Mouse (Mus musculus) hindbrain, embryonic 10.5 days (tissue): ENCODE data around the gene Hs2st1. TPM values are rescaled to one million over a fixed set of nuclear protein-coding genes. Genes with fewer than 3 reads are reported as not detected.

Source experiments
- DNase-seq: peaks from one replicate; pipeline ENCODE4 v3.0.0-alpha.2; 2017; ENCODE audit warnings: low spot score
- H3K27ac ChIP-seq: fragments of 300-500 bp; sonication (generic); 2 replicates; pipeline ENCODE4 v1.5.1; 2016; ENCODE audit warnings: mild to moderate bottlenecking, moderate library complexity
- H3K27me3 ChIP-seq: fragments of 300-500 bp; sonication (generic); 2 replicates; pipeline ENCODE4 v1.6.1; 2016; ENCODE audit warnings: mild to moderate bottlenecking; ENCODE audit not compliant: poor library complexity, insufficient read depth, severe bottlenecking
- H3K36me3 ChIP-seq: fragments of 300-500 bp; sonication (generic); 2 replicates; pipeline ENCODE4 v1.6.1; 2016; ENCODE audit warnings: mild to moderate bottlenecking, moderate library complexity
- H3K4me1 ChIP-seq: fragments of 300-500 bp; sonication (generic); replicated peaks from 2 replicates; pipeline ENCODE4 v1.6.1; 2016; ENCODE audit warnings: mild to moderate bottlenecking
- H3K4me3 ChIP-seq: fragments of 300-500 bp; sonication (generic); 2 replicates; pipeline ENCODE4 v1.5.1; 2016; ENCODE audit warnings: mild to moderate bottlenecking, moderate library complexity
- H3K9me3 ChIP-seq: fragments of 300-500 bp; sonication (generic); 2 replicates; pipeline ENCODE4 v1.6.1; 2016; ENCODE audit warnings: mild to moderate bottlenecking, moderate library complexity
- WGBS: fragments of 180-500 bp; shearing (Covaris S2); methylation state at CpG from one replicate; pipeline ENCODE4 v1.1.7; 2016; 5-methylcytosine and 5-hydroxymethylcytosine counted together
- polyA plus RNA-seq: library from polyadenylated mRNA; unstranded; fragments of >200 nt; fragmentation: Nextera tagmentation; extraction: Ambion mirVana; gene quantifications from 2 replicates; pipeline ENCODE4 v1.2.1, GENCODE M21; 2016

Gene Hs2st1
- polyA plus RNA-seq, 1 experiment from 2014 or later = 12.6 TPM

DNA sequence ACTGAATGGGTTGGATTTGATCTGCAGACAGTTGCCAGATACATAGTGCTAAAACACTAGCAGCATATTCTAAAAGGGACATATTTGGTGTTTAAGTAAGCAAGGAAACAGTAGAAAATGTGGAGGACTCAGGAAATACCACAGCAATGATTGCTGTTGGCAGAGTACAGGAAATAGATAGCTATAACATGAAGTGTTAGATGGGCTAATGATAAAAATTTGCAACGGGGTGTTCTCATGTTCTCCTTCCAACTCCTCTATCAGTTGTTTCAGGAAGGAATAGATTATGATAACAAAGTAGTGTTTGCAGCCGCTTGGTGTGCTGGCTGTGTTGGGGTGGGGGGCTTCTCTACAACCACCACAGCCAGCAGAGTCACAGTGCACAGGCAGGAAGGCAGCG is 11.9 kb upstream of the Hs2st1 start:
- no peak overlapping the region for H3K4me3 ChIP-seq
- DNase-seq = no peak
- no peak overlapping the region for H3K27ac ChIP-seq
- H3K9me3 ChIP-seq = no peaks in the 10 kb centered on the region
- H3K36me3 ChIP-seq = peaks cover 83% of the 10 kb centered on the region
- H3K4me1 ChIP-seq = no peaks in the 10 kb centered on the region
- 89% methylated on average over 3 of the region's 3 CpGs for WGBS
- H3K27me3 ChIP-seq = no peaks in the 10 kb centered on the region

DNA sequence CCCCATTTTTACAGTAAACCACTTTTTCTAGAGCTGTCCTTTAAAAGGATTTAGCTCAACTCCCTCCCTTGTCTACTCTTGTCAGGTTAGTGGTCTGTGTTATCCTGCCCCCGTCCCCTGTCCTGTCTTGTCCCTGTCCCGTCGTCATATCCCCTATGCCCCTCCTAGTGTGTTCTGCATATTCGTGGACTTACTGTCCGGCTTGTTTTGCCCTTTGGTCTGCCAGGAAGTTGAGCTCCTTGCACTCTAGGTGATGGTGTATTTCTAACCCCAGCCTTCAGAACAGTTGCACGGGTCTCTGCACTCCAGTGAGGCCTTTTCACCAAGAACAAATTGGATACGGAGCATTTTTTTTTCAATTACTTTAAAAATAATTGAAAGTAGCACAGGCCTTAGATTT is 10.3 kb upstream of the Hs2st1 start:
- Histone ChIP-seq H3K27ac (no peak overlapping the region), H3K4me1 (no peaks in the 10 kb centered on the region), H3K27me3 (no peaks in the 10 kb centered on the region), H3K4me3 (no peak overlapping the region), H3K9me3 (no peaks in the 10 kb centered on the region), H3K36me3 (peaks cover 80% of the 10 kb centered on the region)
- WGBS = 89% methylated on average over 7 of the region's 7 CpGs
- no peak for DNase-seq

DNA sequence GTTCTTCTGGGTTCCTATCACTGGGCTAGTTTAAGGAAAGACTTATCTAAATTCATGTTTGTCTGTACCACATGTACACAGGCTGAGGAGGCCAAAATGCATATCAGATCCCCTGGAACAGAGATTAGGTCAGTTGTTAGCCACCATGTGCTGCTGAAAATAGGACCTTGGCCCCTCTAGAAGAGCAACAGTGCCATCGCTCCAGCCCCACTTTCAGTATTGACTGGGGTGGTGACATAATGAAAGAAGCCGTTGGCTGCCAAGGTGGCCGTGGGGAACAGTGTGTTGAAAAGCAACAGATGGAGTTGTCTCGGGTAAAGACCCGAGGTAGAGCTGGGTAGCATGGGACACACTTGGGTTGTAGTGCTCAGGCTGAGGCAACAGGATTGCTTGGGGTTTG is 9.8 kb upstream of the Hs2st1 start:
- Histone ChIP-seq H3K27ac (no peak overlapping the region), H3K4me1 (no peaks in the 10 kb centered on the region), H3K27me3 (no peaks in the 10 kb centered on the region), H3K36me3 (peaks cover 81% of the 10 kb centered on the region), H3K9me3 (no peaks in the 10 kb centered on the region), H3K4me3 (no peak overlapping the region)
- no peak for DNase-seq
- WGBS = 89% methylated on average over 5 of the region's 5 CpGs

DNA sequence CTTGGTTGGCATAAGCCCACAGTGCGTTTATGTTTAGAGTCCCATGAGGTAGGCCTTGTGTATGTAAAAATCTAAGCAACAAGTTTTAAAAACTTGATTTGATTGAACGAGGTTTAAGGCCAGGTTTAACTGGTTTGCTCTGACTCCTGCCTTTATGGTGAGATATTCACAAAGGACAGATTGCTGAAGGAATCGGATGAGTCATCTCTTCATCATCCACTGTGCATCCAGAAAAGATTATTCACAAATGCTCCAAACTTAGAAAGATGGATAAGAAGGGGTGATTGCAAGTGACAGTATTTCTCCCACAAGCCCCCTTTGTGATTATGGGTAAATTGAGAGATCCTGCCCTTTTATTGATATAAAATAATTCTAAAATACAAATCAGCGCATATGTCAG is 8.9 kb upstream of the Hs2st1 start:
- no peak for DNase-seq
- Histone ChIP-seq H3K27me3 (no peaks in the 10 kb centered on the region), H3K4me1 (no peaks in the 10 kb centered on the region), H3K36me3 (peaks cover 85% of the 10 kb centered on the region), H3K4me3 (no peak overlapping the region), H3K27ac (no peak overlapping the region), H3K9me3 (no peaks in the 10 kb centered on the region)
- WGBS = 95% methylated on average over 4 of the region's 4 CpGs

DNA sequence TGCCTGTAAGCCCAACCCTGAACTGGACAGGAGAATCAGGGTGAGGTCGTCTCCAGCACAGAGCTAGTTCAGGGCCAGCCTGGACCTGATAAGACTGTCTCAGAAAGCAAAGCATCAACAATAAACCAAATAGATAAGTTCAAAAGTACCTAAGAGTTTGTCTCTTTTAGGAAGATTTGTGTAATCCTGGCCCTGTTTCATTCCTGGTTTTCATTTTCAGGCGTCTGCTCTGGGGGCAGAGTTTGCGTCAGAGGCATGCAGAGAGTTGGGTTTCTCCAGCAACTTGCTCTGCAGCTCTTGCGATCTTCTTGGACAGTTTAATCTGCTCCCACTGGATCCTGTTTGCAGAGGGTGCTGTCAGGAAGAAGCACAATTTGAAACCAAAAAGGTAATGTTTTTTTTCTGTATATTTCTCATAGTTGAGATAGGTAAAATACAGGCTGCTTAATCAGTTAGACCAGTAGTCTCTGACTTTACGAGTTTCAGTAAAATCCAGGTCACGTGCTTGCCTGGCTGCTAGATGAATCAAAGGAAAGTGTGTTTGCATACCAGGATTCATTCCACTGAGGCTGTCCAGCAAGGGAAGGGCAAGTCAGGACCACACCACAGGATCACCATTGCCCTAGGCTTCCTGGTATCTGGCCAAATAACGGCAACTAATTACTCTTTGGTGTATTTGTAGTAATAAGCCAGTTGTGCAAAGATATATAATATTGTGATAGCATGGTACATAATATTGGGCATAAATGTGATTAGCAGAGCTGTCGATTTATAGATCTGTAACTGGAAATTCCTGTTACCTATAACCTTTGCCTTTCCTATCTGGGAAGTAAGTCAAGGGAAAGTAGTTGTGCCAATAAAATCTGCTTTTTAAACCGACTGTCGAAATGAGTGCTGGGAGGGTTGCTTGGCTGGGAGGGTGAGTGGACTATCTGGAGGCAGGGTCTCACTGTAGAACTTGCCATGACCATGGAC is 7.7 kb upstream of the Hs2st1 start:
- no peak overlapping the region for H3K27ac ChIP-seq
- H3K4me3 ChIP-seq = no peak overlapping the region
- no peaks in the 10 kb centered on the region for H3K4me1 ChIP-seq
- H3K27me3 ChIP-seq = no peaks in the 10 kb centered on the region
- no peak for DNase-seq
- WGBS = 92% methylated on average over 10 of the region's 10 CpGs
- no peaks in the 10 kb centered on the region for H3K9me3 ChIP-seq
- H3K36me3 ChIP-seq = peaks cover 88% of the 10 kb centered on the region

DNA sequence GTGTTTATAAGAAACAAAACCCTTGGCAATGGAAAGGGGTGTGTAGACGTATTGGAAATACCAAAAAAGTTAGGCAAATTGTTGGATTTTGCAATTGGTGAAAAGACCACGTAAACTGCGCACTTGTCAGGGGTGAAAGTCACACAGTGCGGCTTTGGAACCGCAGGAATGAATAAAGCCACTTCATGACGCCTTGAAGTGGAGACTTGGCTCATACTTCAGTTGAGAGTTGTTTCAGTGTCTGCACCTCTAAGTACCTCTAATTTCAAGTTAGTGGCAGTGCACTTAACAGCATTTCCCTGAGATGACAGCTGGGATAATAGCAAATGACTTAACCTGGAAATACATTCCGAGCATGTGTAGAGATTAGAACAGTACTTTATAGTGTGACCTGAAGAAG is 4.3 kb upstream of the Hs2st1 start:
- Histone ChIP-seq H3K9me3 (no peaks in the 10 kb centered on the region), H3K36me3 (peaks cover 56% of the 10 kb centered on the region), H3K27ac (no peak overlapping the region), H3K4me3 (no peak overlapping the region), H3K4me1 (peaks cover 17% of the 10 kb centered on the region), H3K27me3 (no peaks in the 10 kb centered on the region)
- DNase-seq = no peak
- WGBS = 95% methylated on average over 7 of the region's 7 CpGs

DNA sequence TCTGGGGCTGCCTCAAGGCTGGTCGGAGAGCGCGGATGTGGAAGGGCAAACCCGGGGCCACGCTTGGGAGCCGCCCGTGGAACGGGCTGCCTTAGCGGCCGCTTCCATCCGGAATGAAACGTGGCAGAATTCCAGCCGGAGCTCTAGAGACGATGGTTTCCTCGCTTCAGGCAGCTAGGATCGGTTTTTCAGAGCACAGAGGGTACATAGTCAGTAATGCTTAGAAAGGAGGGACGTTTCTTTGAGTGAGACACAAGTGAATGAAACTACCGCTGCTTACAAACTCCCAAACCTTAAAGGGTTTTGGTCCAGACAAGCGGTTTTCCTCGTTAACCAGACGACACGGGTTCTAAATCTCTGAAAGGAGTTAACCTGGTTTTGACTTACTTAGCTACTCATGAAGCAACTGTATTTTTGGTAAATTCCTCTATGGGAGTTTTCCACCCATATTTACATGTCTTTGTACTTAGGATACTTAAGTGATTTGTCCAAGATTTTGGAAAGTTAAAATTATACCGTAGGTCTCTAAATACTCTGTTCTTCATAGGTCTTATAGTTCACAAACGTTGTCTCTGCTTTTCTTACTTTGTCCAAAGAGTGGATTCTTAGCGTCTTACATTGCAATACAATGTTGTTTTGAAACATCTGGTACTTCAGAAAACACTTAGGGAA is 971 bp upstream of the Hs2st1 start:
- Histone ChIP-seq H3K27ac (peak overlapping the region; percentile 95), H3K27me3 (no peaks in the 10 kb centered on the region), H3K4me1 (peaks cover 33% of the 10 kb centered on the region), H3K9me3 (no peaks in the 10 kb centered on the region), H3K36me3 (peaks cover 30% of the 10 kb centered on the region), H3K4me3 (peak overlapping the region; percentile 93)
- no peak for DNase-seq
- WGBS = 1% methylated on average over 25 of the region's 25 CpGs

DNA sequence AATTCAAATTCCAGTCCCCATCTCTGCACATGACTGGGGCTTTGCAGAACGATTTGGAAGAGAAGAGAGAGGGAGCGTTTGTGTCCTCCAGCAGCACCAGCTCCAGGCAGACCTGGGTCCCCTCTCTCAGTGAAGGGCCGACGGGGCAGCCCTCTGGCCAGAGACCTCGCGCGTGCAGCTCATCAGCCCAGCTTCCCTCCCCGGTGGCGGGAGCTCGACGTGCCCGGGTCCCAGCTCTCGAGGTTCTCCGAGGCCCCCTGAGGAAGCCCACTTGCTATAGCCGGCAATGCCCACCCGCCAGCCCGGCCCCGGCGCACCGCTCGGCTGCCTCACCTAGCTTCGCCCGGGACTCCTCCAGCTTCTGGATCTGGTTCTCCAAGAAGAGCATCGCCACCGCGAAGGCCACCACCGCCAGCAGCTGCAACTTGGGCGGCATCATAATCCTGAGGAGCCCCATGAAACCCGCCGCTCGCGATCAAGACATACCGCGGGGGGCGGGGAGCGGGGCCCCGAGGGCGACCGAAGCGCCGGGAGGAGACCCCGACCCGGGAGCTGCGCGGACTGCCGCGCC is 495 bp downstream of the Hs2st1 start:
- under 1% methylated on average over 47 of the region's 47 CpGs for WGBS
- Histone ChIP-seq H3K4me1 (peaks cover 33% of the 10 kb centered on the region), H3K27me3 (no peaks in the 10 kb centered on the region), H3K36me3 (peaks cover 16% of the 10 kb centered on the region), H3K4me3 (peak overlapping the region; percentile 93), H3K27ac (peak overlapping the region; percentile 95), H3K9me3 (no peaks in the 10 kb centered on the region)
- DNase-seq = peak; percentile 67

DNA sequence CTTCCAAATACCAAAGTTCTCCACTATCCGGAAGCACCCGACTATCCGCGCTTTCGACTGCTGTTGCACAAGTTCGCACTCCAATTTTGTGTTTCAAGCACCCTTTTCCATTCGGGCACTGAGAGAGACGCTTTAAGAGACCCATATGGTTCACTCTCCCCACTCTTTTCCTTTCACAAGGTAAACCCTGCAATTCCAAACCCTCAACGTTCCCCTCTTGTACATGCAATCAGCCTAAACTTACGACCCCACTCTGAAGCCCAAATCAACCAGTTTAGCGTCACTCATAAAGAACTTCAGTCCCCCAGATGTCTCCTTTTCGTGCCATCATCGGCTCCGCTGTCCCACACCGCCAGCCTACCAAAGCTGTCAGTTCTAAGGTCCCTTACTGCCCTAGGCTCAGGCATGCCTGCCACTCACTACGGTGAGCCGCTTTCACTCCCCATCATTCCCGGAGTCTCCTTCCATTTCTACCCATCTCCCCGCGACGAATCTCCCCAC is 1.1 kb downstream of the Hs2st1 start:
- no peaks in the 10 kb centered on the region for H3K9me3 ChIP-seq
- no peak for DNase-seq
- peaks cover 10% of the 10 kb centered on the region for H3K36me3 ChIP-seq
- H3K4me1 ChIP-seq = peaks cover 33% of the 10 kb centered on the region
- H3K27me3 ChIP-seq = no peaks in the 10 kb centered on the region
- 1% methylated on average over 21 of the region's 21 CpGs for WGBS
- H3K27ac ChIP-seq = peak overlapping the region; percentile 95
- H3K4me3 ChIP-seq = peak overlapping the region; percentile 93

DNA sequence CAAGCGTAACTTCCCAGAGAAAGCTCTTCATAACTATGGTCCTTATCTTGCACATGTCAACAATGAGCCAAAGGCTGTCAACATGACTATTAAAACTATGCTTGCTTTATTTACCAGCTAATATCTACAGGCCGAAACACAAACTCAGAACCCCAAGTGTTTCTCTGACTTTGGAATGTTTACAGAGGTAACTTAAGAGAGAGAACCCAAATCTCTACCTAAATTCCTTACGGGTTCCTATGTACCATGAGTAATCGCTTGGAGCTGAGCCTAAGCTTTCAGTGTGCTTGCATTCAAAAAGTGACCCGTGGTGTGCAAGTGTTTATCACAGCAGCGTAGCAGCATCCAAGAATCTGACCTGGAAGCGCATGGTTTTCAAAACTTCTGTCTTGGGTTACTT is 4.8 kb downstream of the Hs2st1 start:
- peaks cover 24% of the 10 kb centered on the region for H3K4me1 ChIP-seq
- no peaks in the 10 kb centered on the region for H3K9me3 ChIP-seq
- WGBS = 93% methylated on average over 7 of the region's 7 CpGs
- H3K4me3 ChIP-seq = no peak overlapping the region
- H3K36me3 ChIP-seq = peaks cover 7% of the 10 kb centered on the region
- no peak for DNase-seq
- H3K27ac ChIP-seq = no peak overlapping the region
- H3K27me3 ChIP-seq = no peaks in the 10 kb centered on the region

DNA sequence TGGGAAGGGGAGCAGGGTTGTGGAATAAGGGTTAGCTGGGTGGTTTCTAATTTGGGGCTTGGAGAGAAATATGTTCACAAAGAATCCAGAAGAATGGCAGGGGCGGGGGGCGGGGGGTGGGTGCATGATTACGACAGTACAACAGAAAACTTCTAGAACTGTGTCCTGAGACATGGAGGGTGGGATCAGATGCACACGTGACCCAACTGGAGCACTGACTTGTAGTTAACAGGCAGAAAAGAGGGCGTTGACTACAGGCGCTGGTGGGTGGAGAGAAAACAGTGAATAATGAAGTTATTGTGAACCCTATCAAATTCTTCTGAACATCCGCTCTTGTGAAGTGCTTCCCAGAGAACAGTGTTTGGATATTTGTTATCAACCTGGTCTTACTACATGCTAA is 6.1 kb downstream of the Hs2st1 start:
- peaks cover 7% of the 10 kb centered on the region for H3K36me3 ChIP-seq
- H3K4me3 ChIP-seq = no peak overlapping the region
- 85% methylated on average over 7 of the region's 7 CpGs for WGBS
- no peak overlapping the region for H3K27ac ChIP-seq
- no peak for DNase-seq
- H3K4me1 ChIP-seq = peaks cover 24% of the 10 kb centered on the region
- H3K27me3 ChIP-seq = no peaks in the 10 kb centered on the region
- no peaks in the 10 kb centered on the region for H3K9me3 ChIP-seq

DNA sequence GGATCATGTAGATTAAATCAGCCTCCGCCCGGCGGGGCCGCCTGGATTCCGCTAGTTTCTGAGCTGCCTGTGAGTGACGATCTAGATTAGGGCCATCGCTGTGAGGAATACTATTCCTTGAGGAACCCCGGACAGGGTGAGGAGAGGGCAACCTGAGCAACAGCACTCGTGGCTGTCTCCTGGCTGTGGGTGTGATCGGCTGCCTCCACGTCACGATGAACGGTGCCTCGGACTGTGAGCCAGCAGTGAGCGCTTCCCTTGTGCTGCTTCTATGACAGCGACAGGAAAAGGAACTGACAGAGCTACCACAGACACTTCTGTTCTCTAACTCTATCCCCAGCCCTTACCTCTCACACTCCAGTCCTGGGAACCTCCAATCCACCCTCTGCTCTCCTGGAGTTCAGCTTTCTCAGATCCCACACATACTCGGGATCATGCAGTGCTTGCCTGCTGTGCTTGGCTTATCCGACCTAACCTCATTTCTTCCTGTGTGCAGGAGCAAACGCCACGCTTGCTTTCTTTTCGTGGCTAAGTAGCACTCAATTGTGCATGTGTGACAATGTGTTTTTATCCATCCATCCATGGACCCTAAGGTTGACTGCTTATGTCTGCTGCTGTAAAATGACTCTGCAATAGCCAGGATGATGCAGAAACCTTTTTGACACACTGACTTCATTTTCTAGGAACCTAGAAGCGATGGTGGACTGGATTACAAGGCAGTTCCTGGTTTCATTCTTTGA is 8.3 kb downstream of the Hs2st1 start:
- WGBS = 70% methylated on average over 22 of the region's 22 CpGs
- no peak overlapping the region for H3K27ac ChIP-seq
- no peak for DNase-seq

More for the DNA sequence above, 8.3 kb downstream of the Hs2st1 start:
- H3K36me3 ChIP-seq = peaks cover 7% of the 10 kb centered on the region
- no peaks in the 10 kb centered on the region for H3K9me3 ChIP-seq
- H3K4me1 ChIP-seq = peaks cover 31% of the 10 kb centered on the region
- H3K4me3 ChIP-seq = no peak overlapping the region
- H3K27me3 ChIP-seq = no peaks in the 10 kb centered on the region
